Mouse (Mus musculus): Measurements from ENCODE around the gene Gprc5c.

The Gprc5c gene

DNA sequence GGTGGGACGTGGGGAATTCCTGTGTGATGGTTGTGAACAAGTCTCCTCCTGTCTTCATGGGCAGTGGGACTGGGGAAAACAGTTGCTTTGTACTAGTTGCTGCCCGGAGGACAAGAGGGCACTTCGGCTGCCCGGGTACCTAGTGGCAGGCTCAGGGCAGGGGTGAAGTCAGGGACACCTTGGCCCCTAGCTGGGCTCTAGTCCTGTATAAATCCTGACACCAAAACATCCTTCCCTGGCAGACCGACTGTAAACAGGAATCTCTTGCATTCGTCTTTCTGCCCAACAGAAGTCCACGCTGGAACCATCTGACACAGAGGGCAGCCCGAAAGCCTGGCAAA, 20.5 kb upstream of the Gprc5c start:
- DNase-seq (ENCODE audit: extremely low read depth, insufficient read length, low spot score): no peak

DNA sequence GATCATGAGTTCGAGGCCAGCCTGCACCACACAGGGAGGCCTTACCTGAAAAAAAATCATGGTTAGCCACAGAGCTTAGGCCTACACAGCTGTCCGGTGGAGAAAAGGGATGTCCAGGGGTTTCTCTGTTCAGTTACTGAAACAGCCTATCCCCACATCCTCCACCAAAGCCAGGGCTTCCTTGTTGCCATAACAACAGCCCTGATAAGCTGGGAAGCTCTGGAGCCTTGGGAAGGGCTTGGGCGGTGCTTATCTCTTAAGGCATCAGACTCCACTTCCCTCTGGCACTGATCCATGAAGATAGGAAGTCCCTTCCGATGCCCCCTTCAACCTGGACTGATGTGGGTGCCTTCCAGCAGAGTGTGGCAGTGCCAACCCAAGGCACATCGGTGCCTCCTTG, 17.8 kb upstream of the Gprc5c start:
- DNase-seq (ENCODE audit: extremely low read depth, insufficient read length, low spot score): no peak

DNA sequence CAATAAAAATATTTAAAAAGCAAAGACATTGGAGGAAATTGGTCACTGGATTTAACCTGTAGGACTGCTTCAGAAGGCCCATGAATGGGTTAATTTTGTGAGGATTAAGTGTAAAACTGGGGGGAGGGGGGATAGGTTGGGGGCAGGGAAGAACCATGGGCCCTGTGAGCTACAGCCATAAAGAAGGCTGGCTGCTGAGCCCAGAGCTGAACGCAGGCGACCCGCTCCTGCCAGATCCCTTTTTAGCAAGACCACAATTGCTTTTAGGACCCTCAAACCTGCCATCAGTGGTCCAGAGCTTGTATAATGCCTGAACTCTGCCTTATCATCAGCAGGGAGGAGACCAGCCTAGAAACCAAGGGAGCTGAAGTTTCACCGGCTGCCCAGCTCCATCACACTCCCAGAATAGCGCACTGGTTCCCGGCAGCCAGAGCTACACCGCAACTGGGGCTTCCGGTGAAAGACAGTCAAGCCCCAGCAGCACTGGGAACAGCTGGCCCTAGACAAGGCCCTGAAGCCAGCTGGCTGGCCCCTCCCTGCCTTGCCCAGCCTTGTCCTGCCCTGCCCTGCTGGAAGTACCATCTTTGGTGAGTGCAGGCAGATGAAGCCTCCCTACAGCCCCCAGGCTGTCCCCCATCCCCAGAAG, 7.0 kb upstream of the Gprc5c start:
- no peak for DNase-seq (ENCODE audit: extremely low read depth, insufficient read length, low spot score)

DNA sequence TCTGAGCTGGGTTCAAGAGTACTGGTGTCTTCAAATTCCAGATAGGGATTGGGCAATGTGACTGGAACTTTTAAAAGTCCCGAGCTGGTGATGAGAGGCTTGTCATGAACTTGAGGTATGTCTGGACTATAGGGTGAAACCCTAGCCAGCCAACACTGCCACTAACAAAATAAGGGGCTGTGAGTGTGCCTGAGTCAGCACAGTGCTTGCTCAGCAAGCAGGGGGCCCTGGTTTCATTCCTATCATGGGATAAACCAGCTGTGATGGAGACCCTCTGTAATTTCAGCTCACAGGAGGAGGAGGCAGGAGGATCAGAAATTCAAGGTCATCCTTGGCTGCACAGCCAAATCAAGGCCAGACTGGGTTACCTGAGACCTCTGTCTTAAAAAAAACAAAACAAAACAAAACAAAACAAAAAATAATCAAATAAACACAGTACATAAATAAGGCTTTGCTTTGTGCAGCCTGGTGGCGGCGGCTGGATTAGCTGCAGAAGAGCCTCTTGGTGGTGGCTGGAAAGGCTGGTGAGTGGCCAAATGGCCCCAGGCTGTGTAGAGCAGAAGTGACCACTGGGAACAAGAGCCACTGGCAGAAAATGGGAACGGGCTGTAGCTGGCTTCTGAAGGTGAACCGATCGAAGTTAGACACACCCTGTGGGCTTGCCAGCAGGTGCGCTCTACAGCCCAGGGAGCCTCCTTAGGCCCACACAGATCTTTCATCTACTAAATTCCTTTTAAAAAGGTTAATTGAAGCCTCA, 6.3 kb upstream of the Gprc5c start:
- no peak for DNase-seq (ENCODE audit: extremely low read depth, insufficient read length, low spot score)

DNA sequence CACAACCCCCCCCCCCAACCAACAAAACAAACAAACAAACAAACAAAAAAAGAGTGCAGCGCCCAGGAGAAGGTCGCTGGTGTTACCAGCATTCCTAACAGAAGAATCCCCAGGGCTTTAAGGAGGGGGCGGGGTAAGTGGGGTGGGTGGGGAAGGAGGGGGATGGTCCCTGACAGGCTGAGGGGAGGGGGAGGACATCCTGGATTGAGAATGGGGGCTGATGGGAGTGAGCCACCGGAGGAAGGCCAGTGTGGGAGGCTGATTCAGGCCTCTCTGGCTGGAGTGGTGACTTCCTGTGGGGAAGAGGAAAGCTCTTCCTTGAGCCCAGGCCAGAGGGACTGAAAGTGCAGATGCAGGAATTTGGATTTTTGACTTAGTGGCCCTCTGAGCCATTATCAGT, 4.6 kb upstream of the Gprc5c start:
- DNase-seq (ENCODE audit: extremely low read depth, insufficient read length, low spot score): no peak

DNA sequence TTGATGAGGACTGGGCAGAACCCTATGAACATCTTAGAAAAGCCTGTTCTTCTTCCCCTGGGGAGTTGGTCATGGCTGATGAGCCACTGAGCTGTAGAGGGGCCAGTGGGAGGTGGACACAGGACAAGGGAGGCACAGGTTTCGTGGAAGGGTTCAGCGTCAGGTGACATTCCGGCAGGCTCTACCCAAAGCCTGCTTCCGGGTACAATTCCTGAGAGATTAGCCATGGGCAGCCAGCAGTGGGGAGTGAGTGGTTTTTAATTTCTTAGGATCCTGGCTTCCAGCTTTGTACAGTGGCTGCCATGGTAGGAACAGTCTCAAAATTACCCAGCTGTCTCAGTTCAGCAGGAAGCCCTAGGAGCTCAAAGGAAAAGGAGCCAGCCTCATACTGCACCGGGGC, 3.9 kb upstream of the Gprc5c start:
- no peak for DNase-seq (ENCODE audit: extremely low read depth, insufficient read length, low spot score)

DNA sequence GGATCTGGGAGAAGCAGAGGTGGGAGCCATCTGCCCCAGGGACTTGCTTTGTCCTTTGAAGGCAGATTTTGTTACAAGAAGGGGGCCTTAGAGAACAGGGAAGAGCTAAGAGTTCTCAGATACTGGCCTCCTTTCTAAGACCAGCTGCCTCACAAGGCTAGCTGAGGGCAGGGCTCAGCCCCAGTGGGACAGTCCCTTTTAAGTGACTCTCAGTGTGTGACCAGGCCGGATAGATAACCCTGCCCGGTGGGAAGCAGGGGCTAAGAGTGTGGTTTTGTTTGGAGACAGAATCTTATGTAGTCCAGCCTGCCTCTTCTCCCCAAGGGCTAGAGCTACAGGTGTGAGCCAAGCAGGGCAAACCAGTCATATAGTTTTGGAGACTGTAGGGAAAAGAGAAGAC, 1.4 kb upstream of the Gprc5c start:
- DNase-seq (ENCODE audit: extremely low read depth, insufficient read length, low spot score): no peak

DNA sequence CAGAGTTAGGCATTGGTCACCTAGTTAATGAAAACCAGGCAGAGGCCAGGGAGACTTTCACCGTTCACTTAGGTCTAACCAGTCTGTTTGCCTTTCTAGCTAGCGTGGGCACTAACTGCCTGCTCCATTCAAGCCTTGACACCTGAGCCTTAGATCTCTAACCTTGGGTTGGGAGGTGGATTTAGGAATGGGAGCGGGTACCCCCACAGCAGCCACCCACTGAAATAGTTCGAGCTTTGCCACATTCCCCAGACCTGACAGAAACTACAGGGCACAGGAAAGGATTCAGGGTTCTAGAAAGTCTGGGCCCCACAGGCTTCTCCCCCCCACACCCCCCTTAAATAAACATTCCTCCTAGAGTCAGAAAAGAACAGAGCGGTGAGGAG, 893 bp upstream of the Gprc5c start:
- no peak for DNase-seq (ENCODE audit: extremely low read depth, insufficient read length, low spot score)

DNA sequence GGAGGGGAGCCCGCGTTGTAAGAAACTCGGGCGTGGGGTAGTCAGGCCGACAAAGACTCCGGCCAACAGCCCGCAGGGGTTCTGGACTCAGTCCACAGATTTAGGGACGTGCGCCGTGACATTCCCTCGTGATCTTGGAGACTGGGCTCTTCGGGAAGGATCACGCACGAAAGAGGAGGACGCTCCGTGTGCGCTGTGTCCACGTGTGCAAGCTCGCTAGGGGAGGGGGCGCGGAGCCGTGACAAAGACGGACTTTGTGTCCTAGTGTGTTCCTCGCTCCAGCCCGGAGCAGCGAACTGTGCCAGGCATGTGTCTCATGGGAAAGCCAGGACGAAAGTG, 286 bp downstream of the Gprc5c start:
- no peak for DNase-seq (ENCODE audit: extremely low read depth, insufficient read length, low spot score)

DNA sequence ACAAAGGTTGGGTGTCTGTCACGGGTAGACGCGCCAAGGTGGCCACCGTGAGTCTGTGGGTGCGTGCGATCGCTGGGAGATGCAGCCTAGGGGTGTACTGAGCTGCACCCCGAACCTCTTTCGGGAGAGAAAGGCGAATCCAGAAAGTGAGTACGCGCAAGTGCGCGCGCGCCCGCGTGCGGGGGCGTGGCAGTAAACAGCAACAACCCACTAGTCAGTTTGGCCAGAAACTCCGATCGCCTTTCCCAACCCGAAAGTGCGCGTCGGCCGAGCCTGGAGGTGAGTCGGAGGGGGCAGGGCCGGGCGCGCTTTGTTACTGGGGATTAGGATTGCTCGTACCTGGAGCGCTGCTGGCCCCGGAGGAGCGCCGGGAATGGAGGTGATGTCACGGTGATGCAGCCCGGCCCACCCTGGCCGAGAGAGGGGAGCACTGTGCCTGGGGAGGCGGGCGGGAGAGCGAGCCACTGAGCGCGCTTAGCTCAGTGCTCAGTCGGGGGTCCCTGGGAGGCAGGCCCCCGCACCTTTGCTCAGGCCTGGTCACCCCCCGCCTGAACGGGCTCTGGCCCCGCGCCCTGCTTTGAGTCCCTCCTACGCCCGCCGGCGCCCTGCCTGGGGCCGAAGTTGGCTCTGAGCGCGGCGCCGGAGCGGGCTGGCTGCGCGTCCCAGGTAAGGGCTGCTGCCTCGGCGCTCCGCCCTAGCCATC, 807 bp downstream of the Gprc5c start:
- DNase-seq (ENCODE audit: extremely low read depth, insufficient read length, low spot score): no peak

DNA sequence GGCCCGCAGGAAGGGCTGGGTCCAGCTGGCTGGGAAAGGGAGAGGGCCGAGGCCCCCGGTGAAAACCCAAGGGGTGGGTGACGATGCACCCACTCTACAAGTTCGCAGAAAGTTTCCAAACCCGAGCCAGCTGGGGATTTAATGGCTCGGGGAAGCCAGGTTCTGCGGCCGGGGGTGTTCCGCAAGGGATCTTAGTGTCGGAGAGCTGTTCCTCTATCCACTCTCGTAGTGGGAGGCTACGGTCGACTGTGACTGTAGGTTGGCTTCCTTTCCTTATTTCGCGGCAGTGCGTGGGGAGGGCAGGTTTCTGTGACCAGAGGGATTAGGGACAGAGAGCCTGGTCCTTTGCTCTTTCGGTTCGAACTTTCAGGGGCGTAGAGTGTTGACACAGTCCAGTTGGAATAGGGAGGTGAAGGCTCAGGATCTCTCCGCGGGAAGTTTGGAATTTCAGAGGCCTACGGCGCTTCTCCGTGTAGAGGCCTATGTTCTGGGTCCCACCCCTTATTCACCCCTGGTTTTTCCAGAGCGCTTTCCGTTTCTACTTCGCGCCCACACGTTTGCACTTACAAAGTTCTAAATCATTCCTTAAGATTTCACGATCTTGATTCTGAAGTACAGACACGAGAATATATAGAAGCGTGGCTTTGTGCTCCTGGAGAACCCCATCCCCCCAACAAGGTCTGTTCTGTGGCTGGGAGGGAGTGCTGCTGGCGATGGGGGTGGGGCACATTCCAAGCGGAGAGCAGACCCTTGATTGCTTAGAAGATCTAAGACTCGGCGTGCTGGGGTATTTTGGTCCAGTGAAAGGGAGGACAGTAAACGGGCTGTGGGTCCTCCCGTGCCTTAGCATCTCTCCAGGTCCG, 1.6 kb downstream of the Gprc5c start:
- DNase-seq (ENCODE audit: extremely low read depth, insufficient read length, low spot score): no peak

DNA sequence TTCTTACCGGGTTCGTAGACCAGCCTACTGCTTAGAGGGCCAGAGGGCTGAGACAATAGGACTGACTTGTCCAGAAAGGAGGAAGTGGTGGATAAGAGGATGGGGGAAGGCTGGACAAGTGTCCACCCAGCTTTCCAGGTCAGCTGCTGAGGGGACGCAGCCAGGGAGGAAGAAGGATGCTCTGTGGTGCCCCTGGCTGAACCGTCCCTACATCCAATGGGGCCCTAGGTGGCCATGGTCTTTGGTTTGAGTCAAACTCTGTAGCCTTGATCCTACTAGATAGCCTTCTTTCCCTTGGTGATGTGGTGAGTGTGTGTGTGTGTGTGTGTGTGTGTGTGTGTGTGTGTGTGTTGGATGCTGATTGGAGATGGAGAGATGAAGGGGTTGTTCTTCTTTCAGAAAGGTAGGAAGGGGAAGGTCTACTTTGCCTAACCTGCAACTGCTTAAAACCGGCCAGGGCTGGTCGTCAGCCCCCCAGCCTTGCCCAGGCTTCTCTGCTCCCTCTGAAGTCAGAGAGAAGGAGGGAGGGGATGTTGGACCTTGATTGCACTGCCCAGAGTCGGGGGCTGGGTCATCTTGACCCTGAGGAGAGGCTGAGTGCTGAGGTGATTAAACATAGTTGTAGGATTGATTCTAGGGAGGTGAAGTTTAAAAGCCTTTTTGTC, 2.4 kb downstream of the Gprc5c start:
- DNase-seq (ENCODE audit: extremely low read depth, insufficient read length, low spot score): no peak

DNA sequence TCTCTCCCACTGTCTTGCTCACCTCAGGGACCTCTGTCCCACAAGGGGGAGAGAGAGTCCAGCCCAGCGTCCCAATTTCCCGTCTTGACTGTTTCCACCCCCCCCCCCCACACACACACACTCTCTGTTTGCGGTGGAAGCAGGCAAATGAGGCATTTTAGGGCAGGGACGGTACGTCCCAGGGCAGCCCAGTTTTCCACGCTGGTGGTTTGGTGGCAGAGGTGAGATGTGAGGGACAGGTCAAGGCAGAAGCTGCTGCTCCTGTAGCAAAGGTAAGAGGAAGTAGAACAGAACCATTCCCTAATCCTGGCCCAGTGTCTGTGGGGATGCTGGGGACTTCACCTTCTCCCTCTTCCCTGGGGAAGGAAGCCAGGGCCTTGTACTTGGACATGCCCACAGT, 3.6 kb downstream of the Gprc5c start:
- DNase-seq (ENCODE audit: extremely low read depth, insufficient read length, low spot score): no peak

DNA sequence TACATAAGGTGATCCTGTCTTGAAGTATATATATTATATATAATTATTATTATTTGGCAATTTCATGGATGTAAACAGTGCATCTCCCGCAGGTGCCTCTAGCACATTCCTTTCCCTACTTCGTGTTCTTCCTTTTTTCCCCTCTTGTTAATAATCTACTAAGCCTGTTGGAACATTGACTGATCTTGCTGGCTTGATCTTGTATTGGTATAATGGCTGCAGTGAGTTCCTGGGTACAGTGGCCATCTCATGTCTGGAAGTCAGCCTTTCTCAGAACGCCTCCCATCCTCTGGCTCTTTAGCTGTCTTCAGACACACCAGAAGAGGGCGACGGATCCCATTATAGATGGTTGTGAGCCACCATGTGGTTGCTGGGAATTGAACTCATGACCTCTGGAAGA, 5.2 kb downstream of the Gprc5c start:
- no peak for DNase-seq (ENCODE audit: extremely low read depth, insufficient read length, low spot score)

DNA sequence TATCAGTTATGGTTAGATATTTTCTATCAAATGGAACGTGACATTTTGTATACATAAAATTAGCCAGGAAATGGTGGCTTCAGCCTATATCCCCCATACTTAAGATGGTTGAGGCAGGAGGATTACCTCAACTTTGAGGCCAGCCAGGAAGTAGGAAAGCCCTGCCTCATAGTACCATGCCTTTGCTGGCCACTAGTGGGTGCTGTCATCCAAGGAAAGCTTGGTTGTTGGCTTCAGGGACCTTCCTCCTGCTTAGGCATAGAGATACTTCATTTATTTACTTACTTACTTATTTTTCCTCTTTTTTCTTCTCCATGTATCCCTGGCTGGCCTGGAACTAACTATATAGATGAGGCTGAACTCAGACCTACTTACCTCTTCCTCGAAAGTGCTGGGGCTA, 7.7 kb downstream of the Gprc5c start:
- DNase-seq (ENCODE audit: extremely low read depth, insufficient read length, low spot score): no peak

DNA sequence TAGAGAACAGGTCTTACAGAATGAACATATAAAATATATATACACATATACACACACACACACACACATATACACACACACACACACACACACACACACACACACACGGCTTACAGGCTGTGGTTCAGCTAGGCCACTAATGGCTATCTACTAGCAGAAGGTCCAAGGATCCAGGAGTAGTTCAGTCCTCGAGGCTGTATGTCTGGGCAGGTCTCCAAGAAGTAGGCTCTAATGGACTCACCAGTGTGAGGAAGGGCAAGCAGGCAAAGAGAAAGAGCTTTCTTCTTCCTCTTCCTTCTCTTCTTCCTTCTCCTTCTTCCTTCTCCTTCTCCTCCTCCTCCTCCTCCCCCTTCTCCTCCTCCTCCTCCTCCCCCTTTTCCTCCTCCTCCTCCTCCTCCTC, 10.1 kb downstream of the Gprc5c start:
- no peak for DNase-seq (ENCODE audit: extremely low read depth, insufficient read length, low spot score)

DNA sequence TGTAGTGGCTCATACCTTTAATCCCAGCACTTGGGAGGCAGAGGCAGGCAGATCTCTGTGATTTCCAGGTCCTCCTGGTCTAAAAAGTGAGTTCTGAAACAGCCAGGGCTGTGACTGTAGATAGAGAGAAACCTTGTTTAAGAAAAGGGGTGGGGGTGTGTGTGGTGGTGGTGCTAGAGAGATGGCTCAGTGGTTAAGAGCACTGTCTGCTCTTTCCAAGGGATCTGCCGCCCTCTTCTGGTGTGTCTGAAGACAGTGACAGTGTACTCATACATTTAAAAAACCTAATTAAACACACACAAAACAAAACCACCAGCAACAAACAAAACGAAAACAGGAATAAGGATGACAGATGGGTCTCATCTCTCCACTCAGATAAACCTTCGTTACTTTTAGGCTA, 11.7 kb downstream of the Gprc5c start:
- no peak for DNase-seq (ENCODE audit: extremely low read depth, insufficient read length, low spot score)

DNA sequence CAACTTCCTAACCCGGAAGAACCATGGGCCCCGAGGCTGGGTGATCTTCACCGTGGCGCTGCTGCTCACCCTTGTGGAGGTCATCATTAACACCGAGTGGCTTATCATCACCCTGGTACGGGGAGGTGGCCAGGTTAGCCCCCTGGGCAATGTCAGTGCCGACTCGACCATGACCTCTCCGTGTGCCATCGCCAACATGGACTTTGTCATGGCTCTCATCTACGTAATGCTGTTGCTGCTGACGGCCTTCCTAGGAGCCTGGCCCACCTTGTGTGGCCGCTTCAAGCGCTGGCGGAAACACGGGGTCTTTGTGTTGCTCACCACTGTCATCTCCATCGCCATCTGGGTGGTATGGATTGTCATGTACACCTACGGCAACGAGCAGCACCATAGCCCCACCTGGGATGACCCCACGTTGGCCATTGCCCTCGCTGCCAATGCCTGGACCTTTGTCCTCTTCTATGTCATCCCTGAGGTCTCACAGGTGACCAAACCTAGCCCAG, 13.0 kb downstream of the Gprc5c start:
- DNase-seq (ENCODE audit: extremely low read depth, insufficient read length, low spot score): no peak

DNA sequence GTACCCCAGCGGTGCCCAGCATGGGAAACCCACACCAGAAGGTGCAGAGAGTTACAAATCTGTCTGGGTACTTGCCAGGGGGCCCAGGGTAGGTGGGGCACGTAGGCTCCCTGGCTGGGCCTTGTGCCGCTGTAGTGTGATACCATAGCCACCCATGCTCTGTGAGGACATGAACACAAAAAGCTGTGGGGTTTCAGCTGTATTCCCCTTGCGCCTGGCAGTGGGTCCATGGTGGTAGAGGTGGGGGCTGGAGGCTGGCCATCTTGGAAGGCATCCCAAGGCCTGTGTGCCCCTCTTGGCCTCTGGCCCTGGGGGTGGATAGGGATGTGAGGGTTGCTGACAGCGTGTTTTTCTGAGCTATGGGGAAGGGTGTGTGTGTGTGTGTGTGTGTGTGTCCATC, 15.0 kb downstream of the Gprc5c start:
- DNase-seq (ENCODE audit: extremely low read depth, insufficient read length, low spot score): no peak

DNA sequence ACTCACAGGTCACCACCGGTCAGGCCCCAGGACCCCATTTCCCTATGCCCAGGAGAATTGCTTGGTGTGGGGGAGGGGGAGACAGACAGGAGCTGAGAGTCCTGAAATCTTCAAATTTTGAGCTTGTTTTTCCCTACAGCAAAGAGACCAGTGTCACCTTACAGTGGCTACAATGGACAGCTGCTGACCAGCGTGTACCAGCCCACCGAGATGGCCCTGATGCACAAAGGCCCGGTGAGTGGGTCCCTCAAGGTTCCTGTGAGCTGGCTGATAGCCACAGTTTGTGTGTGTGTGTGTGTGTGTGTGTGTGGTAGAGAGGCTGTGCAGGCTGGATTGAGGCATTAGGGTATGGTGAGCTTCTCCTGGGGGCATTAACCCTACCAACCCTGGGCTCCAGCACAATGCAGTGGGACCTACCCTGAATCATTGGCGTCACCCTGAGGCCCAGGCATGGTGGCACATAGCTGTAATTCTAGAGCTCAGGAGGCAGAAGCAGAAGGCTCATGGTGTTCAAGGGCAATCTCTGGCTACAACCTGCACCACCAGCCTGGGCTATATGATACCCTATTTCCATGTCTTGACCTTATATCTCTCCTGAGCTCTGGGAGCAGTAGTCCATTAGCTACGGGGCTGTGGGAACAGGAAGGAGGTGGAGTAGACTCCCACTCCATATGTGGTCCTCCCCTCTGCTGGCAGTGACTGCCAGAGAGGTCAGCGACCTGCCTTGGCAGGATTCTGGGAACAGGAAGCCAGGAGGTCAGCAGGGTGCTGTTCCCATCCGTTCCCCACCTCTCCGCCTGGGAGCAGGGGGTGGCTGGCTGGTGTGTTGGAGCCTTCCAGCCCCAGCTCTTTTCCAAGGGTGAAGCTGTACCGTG, 15.8 kb downstream of the Gprc5c start:
- DNase-seq (ENCODE audit: extremely low read depth, insufficient read length, low spot score): no peak

All from 3134 (cell line).